Mouse (Mus musculus) midbrain, embryonic 12.5 days (tissue): ENCODE measurements around the gene Unc5cl. TPM values are rescaled to one million over a fixed set of nuclear protein-coding genes. Genes with fewer than 3 reads are reported as not detected.
A peak's percentile ranks its signal among the peaks of the same experiment; 100 is the strongest.

Experiments used
- ATAC-seq: fragments of 200-750 bp; cut with Nextera tagmentation; 2 replicates; pipeline ENCODE4 v1.8.0; 2017; ENCODE audit warnings: low read depth, moderate TSS enrichment, moderate library complexity; ENCODE audit not compliant: low FRiP score
- H3K27ac ChIP-seq: fragments of 300-500 bp; sonication (generic); replicated peaks from 2 replicates; pipeline ENCODE4 v1.5.1; 2016; ENCODE audit warnings: mild to moderate bottlenecking
- H3K27me3 ChIP-seq: fragments of 300-500 bp; sonication (generic); 2 replicates; pipeline ENCODE4 v1.6.1; 2016; ENCODE audit warnings: mild to moderate bottlenecking
- H3K36me3 ChIP-seq: fragments of 300-500 bp; sonication (generic); 2 replicates; pipeline ENCODE4 v1.6.1; 2016
- H3K4me1 ChIP-seq: fragments of 300-500 bp; sonication (generic); 2 replicates; pipeline ENCODE4 v1.6.1; 2016
- H3K4me2 ChIP-seq: fragments of 300-500 bp; sonication (generic); replicated peaks from 2 replicates; pipeline ENCODE4 v1.6.1; 2016; ENCODE audit warnings: mild to moderate bottlenecking, moderate library complexity
- H3K4me3 ChIP-seq: fragments of 300-500 bp; sonication (generic); 2 replicates; pipeline ENCODE4 v1.5.1; 2016; ENCODE audit warnings: mild to moderate bottlenecking
- H3K9ac ChIP-seq: fragments of 300-500 bp; sonication (generic); replicated peaks from 2 replicates; pipeline ENCODE4 v1.6.1; 2016; ENCODE audit warnings: mild to moderate bottlenecking, moderate library complexity
- H3K9me3 ChIP-seq: fragments of 300-500 bp; sonication (generic); 2 replicates; pipeline ENCODE4 v1.6.1; 2016; ENCODE audit warnings: mild to moderate bottlenecking
- WGBS: fragments of 180-500 bp; shearing (Covaris S2); methylation state at CpG from one replicate; pipeline ENCODE4 v1.1.7; 2016; 5-methylcytosine and 5-hydroxymethylcytosine counted together
- polyA plus RNA-seq: library from polyadenylated mRNA; unstranded; fragments of >200 nt; fragmentation: Nextera tagmentation; extraction: Ambion mirVana; gene quantifications from 2 replicates; pipeline ENCODE4 v1.2.1, GENCODE M21; 2016

The Unc5cl gene
- polyA plus RNA-seq, 1 experiment from 2014 or later: 0.22 TPM

DNA sequence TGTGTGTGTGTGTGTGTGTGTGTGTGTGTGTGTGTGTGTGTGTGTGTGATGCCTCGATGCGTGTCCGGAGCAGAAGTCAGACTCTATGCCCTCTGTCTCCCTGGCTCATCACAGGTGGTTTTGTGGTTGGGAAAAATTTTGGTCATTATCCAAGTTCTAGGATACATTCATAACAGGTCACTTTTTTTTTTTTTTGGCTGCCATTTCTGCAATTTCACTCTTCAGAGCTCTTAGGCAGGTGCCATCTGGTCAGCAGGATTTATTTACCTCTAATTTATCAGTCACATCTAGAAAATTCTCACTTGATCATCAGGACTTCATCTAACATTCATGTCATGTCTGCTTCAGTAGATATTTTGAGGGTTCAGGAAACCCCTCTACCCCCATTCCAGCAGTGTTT lies 65.7 kb downstream of the Unc5cl start:
- ATAC-seq: no peak

DNA sequence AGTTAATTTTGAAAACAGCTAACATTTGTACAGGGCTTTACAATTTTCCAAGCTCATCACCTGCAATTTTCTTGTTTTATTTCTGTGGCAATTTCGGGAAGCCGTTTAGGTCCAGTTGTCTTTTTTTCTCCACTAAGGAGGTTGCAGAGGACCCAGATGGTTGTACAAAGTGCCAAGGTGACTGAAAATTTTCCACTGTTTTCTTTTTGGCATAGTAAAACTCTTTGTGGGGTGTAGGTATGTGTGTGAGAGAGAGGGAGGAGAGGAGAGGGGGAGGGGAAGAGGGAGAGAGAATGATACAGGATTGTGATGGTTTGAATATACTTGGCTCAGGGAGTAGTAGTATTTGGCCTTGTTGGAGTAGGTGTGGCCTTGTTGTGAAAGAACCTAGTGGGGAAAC lies 68.4 kb downstream of the Unc5cl start:
- no peak for ATAC-seq
- Histone ChIP-seq H3K9me3 (no peaks in the 10 kb centered on the region), H3K27ac (no peak overlapping the region), H3K9ac (no peak overlapping the region), H3K27me3 (no peaks in the 10 kb centered on the region), H3K4me1 (0 out of 2 replicates have a peak, but pooled peaks cover 3% of the 10 kb centered on the region), H3K4me2 (no peak overlapping the region), H3K36me3 (no peaks in the 10 kb centered on the region), H3K4me3 (no peak overlapping the region)
- WGBS: 98% methylated on average over 2 of the region's 2 CpGs

More for the DNA sequence above, 65.7 kb downstream of the Unc5cl start:
- WGBS: 90% methylated on average over 3 of the region's 3 CpGs
- no peak overlapping the region for H3K4me3 ChIP-seq
- no peaks in the 10 kb centered on the region for H3K4me1 ChIP-seq
- no peak overlapping the region for H3K9ac ChIP-seq
- H3K4me2 ChIP-seq: no peak overlapping the region
- no peak overlapping the region for H3K27ac ChIP-seq
- H3K9me3 ChIP-seq: no peaks in the 10 kb centered on the region
- H3K27me3 ChIP-seq: no peaks in the 10 kb centered on the region
- H3K36me3 ChIP-seq: no peaks in the 10 kb centered on the region

DNA sequence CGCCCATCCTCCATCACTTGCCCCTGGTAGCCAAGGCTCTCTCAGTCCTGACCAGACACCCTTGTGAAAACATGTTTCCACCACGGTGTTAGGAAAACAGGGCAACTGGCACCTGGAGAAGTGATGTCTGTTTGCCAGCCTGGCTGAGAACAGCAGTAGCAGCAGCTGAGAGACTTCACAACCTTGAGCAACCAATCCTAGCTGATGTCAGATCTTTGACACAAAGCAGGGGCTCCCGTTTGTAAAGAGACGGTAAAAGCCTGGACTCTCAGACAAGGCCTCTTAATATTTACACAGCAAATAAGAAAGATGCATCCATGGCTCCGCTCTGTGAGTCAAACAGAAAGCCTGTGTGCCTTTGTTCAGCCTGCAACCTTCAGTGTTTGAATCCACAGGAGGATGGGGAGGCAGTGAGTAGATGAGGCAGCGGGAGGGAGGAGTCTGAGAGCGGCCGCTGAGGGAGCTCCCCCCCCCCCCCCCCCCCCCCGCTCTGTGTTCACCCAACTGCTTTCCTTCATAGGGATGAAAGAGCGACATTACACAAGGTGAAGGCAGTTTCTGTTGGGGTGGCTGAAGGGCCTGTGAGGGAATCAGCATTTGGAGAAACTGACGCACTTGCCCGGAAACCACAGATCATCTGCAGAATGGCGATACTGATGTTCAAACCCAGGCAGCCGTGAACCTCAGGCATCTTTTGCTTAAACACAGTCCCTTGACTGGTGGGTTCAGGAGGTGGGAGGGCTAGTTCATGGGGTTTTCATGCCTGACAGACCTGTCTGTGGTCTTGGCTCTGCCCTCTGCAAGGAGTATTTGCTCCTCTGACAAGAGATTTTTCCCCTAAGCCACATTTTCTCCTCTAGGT lies 79.4 kb downstream of the Unc5cl start:
- no peaks in the 10 kb centered on the region for H3K36me3 ChIP-seq
- ATAC-seq: no peak
- H3K4me1 ChIP-seq: peaks cover 5% of the 10 kb centered on the region; the same call in 1 of the 2 replicates
- no peak overlapping the region for H3K27ac ChIP-seq
- no peak overlapping the region for H3K9ac ChIP-seq
- no peaks in the 10 kb centered on the region; the same call in 1 of the 2 replicates for H3K27me3 ChIP-seq
- H3K9me3 ChIP-seq: no peaks in the 10 kb centered on the region
- WGBS: 36% methylated on average over 13 of the region's 14 CpGs
- H3K4me2 ChIP-seq: no peak overlapping the region
- no peak overlapping the region for H3K4me3 ChIP-seq

DNA sequence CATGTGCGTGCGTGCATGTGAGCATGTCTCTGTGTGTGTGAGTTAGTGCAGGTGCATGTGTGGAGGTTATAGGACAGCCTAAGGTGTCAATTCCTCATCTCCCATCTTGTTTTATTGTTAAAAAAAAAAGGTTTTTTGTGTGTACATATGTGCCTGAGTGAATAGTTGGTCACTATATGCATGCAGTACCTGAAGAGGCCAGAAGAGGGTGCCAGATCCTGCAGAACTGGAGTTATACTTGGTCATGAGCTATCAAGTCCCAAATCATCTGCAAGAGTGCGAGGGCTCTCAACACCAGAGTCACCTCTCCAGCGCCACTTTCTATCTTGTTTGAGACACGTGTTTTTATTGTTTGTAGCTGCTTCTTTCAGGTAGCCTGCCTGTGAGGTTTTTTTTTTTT lies 83.6 kb downstream of the Unc5cl start:
- peaks cover 5% of the 10 kb centered on the region; the same call in 1 of the 2 replicates for H3K4me1 ChIP-seq
- no peaks in the 10 kb centered on the region for H3K36me3 ChIP-seq
- H3K4me2 ChIP-seq: no peak overlapping the region
- ATAC-seq: no peak
- no peaks in the 10 kb centered on the region for H3K9me3 ChIP-seq
- WGBS: 80% methylated on average over 5 of the region's 5 CpGs
- H3K27ac ChIP-seq: no peak overlapping the region
- no peak overlapping the region for H3K4me3 ChIP-seq
- no peak overlapping the region for H3K9ac ChIP-seq
- H3K27me3 ChIP-seq: no peaks in the 10 kb centered on the region; the same call in 1 of the 2 replicates

DNA sequence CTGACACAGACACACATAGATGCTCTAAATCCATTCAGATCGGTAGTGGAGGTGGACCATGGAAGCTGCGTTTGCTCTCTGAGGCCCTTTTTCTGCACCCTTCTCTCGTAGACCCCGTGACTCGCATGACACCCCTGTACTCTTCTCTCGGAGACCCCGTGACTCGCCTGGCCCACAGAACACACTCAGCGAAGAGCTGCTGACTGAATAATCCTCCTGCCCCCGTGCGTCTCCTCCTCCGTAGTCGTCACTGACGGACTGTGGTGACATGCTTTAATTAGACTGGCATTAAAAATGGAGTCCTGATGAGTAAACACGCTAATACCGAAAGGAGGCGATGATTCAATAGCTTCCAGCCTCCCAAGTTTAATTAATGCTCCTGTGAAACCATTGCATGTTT lies 84.6 kb downstream of the Unc5cl start:
- H3K9ac ChIP-seq: no peak overlapping the region
- no peak overlapping the region for H3K4me3 ChIP-seq
- H3K9me3 ChIP-seq: no peaks in the 10 kb centered on the region
- ATAC-seq: no peak
- H3K4me1 ChIP-seq: no peaks in the 10 kb centered on the region
- 89% methylated on average over 17 of the region's 17 CpGs for WGBS
- H3K36me3 ChIP-seq: no peaks in the 10 kb centered on the region
- no peak overlapping the region for H3K27ac ChIP-seq
- no peak overlapping the region for H3K4me2 ChIP-seq
- H3K27me3 ChIP-seq: no peaks in the 10 kb centered on the region

DNA sequence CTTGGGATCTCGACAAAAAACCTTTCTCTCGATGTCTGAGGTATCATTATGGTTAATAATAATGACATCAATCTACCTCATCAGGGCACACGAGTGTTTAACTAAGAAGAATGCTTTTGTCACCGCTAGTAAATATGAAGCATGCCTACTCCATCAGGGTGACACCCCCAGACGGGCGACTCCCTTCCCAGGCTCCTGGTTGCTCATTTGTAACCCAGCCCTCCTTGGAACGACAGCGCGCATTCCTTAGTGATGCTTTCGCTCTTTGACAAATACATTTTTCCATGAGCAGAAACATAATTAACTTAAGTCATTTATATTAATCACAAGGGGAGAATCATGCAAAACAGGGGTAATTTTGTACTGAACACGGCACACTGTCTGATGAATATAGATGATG lies 88.0 kb downstream of the Unc5cl start:
- Histone ChIP-seq H3K9ac (no peak overlapping the region), H3K4me2 (no peak overlapping the region), H3K27ac (no peak overlapping the region), H3K9me3 (no peaks in the 10 kb centered on the region), H3K36me3 (no peaks in the 10 kb centered on the region), H3K4me1 (no peaks in the 10 kb centered on the region), H3K4me3 (no peak overlapping the region), H3K27me3 (no peaks in the 10 kb centered on the region)
- no peak for ATAC-seq
- 86% methylated on average over 11 of the region's 11 CpGs for WGBS

DNA sequence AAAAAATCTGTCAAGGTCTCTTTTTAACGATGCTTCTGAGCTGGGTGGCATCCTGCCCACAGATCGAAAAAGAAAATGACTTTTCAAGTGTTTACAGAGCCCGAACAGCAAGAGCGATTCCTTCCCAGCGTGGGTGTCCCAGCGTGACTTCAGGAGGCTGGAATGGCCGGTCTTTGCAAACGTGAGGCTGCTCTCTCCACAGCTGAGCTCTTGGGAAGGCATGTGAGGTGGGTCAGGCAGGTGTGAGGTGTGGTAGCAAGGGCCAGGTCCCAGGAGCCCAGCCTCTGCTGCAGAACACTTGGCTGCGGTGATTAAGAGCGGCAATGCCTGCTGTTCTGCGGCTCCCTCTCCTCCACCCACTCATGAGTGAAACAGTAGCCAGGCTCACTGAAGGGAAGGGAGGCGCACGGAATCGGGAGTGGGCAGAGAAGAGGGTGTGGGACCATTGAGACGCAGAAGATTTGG lies 88.6 kb downstream of the Unc5cl start:
- Histone ChIP-seq H3K4me3 (no peak overlapping the region), H3K9me3 (no peaks in the 10 kb centered on the region), H3K9ac (no peak overlapping the region), H3K36me3 (no peaks in the 10 kb centered on the region), H3K4me1 (no peaks in the 10 kb centered on the region), H3K27me3 (no peaks in the 10 kb centered on the region), H3K27ac (no peak overlapping the region), H3K4me2 (no peak overlapping the region)
- no peak for ATAC-seq
- WGBS: 78% methylated on average over 15 of the region's 15 CpGs

DNA sequence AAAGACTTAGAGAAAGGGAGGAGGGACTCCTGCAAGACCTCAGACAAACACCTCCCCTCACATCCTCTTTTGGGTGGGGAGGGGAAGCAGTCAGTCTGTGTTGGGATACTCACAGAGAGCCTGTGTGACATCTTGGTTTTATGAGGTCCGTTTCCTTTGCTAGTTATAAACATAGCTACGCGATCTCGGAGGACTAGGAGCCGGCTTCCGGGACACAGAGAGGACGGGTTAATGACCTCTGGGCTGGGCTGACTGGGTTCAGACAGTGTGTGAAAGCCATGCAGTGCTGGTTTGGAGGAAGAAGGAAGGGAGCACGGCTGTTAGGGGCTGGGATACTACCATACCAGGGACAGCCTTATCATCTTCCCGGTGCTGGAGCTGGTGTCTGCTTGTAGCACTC lies 90.0 kb downstream of the Unc5cl start:
- H3K9me3 ChIP-seq: no peaks in the 10 kb centered on the region
- no peaks in the 10 kb centered on the region for H3K27me3 ChIP-seq
- WGBS: 90% methylated on average over 9 of the region's 9 CpGs
- H3K36me3 ChIP-seq: no peaks in the 10 kb centered on the region
- no peak overlapping the region for H3K4me2 ChIP-seq
- no peak overlapping the region for H3K27ac ChIP-seq
- H3K4me1 ChIP-seq: no peaks in the 10 kb centered on the region
- no peak overlapping the region for H3K4me3 ChIP-seq
- H3K9ac ChIP-seq: no peak overlapping the region
- no peak for ATAC-seq

DNA sequence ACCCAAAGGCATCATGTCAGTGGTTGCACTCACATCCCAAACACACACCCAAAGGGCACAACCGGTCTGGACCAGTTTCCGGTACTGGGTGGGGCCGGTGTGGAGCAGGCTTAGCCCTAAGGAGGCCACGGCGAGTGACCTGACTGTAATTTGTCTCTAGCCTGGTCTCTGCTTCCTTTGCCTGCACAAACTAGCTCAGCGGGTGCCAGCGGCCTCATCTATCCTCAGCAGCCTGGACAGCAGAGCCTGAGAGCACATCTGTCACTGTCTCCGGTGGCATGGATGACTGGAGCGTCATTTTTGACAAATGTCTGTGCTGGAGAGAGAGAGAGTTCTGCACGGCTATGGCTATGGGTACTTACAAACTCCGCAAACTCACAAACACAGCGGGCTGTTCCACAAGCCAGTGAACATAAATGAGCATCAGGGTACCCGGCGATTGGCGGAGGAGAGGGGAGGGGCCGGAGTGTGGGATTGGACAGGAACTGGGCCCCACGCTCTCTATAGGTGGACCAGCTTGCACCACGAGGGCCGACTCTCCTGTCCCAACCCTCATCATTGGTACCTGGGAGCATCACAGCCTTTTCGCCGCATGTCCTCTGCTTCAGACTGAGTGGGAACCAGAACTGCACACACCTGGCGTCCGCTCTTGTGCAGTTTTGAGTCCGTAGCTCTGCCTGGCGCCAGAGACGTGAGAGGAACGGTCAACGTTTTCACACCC lies 90.7 kb downstream of the Unc5cl start:
- ATAC-seq: peak; percentile 52; the same call in 1 of the 2 replicates
- 72% methylated on average over 28 of the region's 28 CpGs for WGBS
- Histone ChIP-seq H3K36me3 (no peaks in the 10 kb centered on the region), H3K9ac (no peak overlapping the region), H3K27me3 (no peaks in the 10 kb centered on the region), H3K27ac (no peak overlapping the region), H3K4me1 (no peaks in the 10 kb centered on the region), H3K4me2 (no peak overlapping the region), H3K4me3 (no peak overlapping the region), H3K9me3 (no peaks in the 10 kb centered on the region)

DNA sequence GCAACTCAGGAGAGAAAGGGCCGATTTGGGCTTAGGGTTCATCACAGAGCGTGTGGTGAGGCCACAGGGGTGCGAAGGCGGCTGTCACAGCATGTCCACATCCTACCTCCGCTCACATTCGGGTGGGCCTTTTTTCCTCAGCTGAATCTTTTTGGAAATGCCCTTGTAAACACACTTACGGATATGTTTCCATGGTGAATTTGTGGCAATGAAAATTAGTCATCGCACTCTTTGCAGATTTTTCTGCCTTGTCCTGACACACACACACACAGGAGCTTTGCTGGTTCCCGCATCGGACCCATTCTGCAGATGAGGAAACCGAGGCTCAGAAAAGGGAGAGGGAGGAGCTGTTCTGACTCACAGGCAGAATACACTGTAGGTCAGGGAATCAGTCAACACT lies 91.3 kb downstream of the Unc5cl start:
- no peak overlapping the region for H3K27ac ChIP-seq
- no peaks in the 10 kb centered on the region for H3K4me1 ChIP-seq
- ATAC-seq: no peak
- 93% methylated on average over 11 of the region's 11 CpGs for WGBS
- H3K9me3 ChIP-seq: no peaks in the 10 kb centered on the region
- no peak overlapping the region for H3K4me2 ChIP-seq
- no peak overlapping the region for H3K4me3 ChIP-seq
- H3K36me3 ChIP-seq: no peaks in the 10 kb centered on the region
- no peak overlapping the region for H3K9ac ChIP-seq
- no peaks in the 10 kb centered on the region for H3K27me3 ChIP-seq

DNA sequence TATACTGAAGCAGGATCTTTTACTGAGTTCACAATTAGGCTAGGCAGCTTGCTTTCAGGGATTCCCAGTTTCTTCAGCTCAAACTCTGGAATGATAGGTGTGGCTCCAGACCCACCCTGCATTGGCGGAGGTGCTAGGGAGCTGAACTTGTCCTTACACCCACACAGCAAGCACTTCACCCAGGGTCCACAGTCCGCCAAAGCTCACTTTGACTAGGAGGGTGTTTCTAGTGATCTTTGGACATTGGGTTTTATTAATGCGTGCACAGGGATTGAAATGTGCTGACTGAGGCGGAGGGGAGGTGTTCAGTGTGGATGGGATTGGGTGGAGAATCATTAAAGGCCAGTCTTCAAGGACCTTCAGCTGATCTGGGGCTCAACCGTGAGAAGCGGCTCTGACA lies 93.0 kb downstream of the Unc5cl start:
- WGBS: 89% methylated on average over 6 of the region's 6 CpGs
- no peak overlapping the region for H3K4me2 ChIP-seq
- no peak for ATAC-seq
- H3K9ac ChIP-seq: no peak overlapping the region
- no peaks in the 10 kb centered on the region for H3K9me3 ChIP-seq
- H3K27ac ChIP-seq: no peak overlapping the region
- no peaks in the 10 kb centered on the region for H3K27me3 ChIP-seq
- H3K36me3 ChIP-seq: no peaks in the 10 kb centered on the region
- no peak overlapping the region for H3K4me3 ChIP-seq
- H3K4me1 ChIP-seq: no peaks in the 10 kb centered on the region

DNA sequence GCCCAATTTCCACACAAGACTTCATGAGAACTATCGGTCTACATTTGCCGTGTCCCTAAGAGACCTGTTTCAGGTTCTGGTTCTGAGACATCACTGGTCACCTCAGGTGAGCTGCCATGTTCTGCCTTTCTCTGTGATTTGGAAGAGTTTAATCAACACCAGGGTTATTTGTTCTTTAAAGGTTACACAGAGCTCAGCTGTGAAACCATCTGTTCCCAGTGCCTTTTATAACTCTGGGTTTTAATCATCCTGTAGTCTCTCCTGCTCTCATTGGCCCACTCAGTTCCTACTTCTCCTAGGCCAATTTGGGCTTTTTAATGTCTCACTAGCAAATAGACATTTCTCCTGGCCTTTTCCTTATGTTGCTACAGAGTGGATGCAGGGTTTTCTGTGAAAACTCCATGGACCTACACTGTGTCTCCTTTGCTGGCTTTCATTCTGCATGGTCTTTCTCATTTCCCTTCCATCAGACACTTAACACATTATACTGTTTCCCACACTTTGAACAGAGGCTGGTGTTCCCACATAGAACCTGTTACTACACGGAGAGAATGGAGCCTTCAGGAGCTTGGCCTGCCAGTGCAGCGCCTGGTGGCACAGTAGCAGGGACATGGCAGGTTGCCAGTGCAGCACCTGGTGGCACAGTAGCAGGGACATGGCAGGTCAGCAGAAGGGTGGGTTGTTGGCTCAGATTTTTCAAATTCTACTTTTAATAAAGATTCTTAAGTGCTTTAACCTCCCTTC lies 97.3 kb downstream of the Unc5cl start:
- no peaks in the 10 kb centered on the region for H3K27me3 ChIP-seq
- H3K36me3 ChIP-seq: no peaks in the 10 kb centered on the region
- 96% methylated on average over 4 of the region's 4 CpGs for WGBS
- no peak overlapping the region for H3K9ac ChIP-seq
- no peak overlapping the region for H3K4me3 ChIP-seq
- H3K4me1 ChIP-seq: no peaks in the 10 kb centered on the region
- no peak overlapping the region for H3K27ac ChIP-seq
- no peak overlapping the region for H3K4me2 ChIP-seq
- no peaks in the 10 kb centered on the region for H3K9me3 ChIP-seq
- no peak for ATAC-seq
